Mouse (Mus musculus) large intestine, adult 2 months (tissue): ENCODE results near the gene A930018P22Rik. TPM values are rescaled to one million over a fixed set of nuclear protein-coding genes. Genes with fewer than 3 reads are reported as not detected.
"Not testable (repeated sequence)": the region's sequence is repeated elsewhere in the genome, so short reads cannot be mapped to it uniquely, and the experiment has no call there.

Source experiments
- DNase-seq: peaks from one replicate; pipeline ENCODE4 v3.0.0-alpha.2; 2012; ENCODE audit warnings: low read depth, low spot score
- WGBS: fragments of 180-500 bp; shearing (Covaris S2); methylation state at CpG from one replicate; pipeline ENCODE4 v1.1.7; 2018; 5-methylcytosine and 5-hydroxymethylcytosine counted together
- polyA plus RNA-seq: library from polyadenylated mRNA; depleted of rRNA; stranded (reverse); fragments of >200 nt; gene quantifications from 2 replicates; pipeline ENCODE4 v1.2.3, GENCODE M21; 2012

A930018P22Rik gene
- polyA plus RNA-seq, 1 experiment: not detected

GRCm38 (mm10) chr2:104114898-104115297 lies 7.7 kb upstream of the A930018P22Rik start:
- no peak for DNase-seq
- 63% methylated on average over 3 of the region's 3 CpGs for WGBS

- not testable (repeated sequence) for DNase-seq
Measured at GRCm38 (mm10) chr2:104117173-104117572, 5.4 kb upstream of the A930018P22Rik start.

GRCm38 (mm10) chr2:104119097-104119496 lies 3.5 kb upstream of the A930018P22Rik start:
- 52% methylated on average over 1 of the region's 1 CpGs for WGBS
- DNase-seq: no peak

GRCm38 (mm10) chr2:104120312-104120711 lies 2.3 kb upstream of the A930018P22Rik start:
- 68% methylated on average over 6 of the region's 6 CpGs for WGBS
- no peak for DNase-seq

GRCm38 (mm10) chr2:104121681-104122504 lies 676 bp upstream of the A930018P22Rik start:
- 48% methylated on average over 8 of the region's 8 CpGs for WGBS
- DNase-seq: no peak

GRCm38 (mm10) chr2:104123540-104123939 lies 971 bp downstream of the A930018P22Rik start:
- WGBS: 42% methylated on average over 3 of the region's 3 CpGs
- no peak for DNase-seq

- 75% methylated on average over 5 of the region's 5 CpGs for WGBS
- DNase-seq: no peak
Measured at GRCm38 (mm10) chr2:104124071-104124470, 1.5 kb downstream of the A930018P22Rik start.

- DNase-seq: no peak
- WGBS: 68% methylated on average over 13 of the region's 13 CpGs
Measured at GRCm38 (mm10) chr2:104128803-104129531, 6.4 kb downstream of the A930018P22Rik start.

GRCm38 (mm10) chr2:104130165-104130564 lies 7.6 kb downstream of the A930018P22Rik start:
- WGBS: 39% methylated on average over 6 of the region's 6 CpGs
- no peak for DNase-seq

- WGBS: 49% methylated on average over 3 of the region's 3 CpGs
- no peak for DNase-seq
Measured at GRCm38 (mm10) chr2:104130969-104131368, 8.4 kb downstream of the A930018P22Rik start.

GRCm38 (mm10) chr2:104132266-104132859 lies 9.8 kb downstream of the A930018P22Rik start:
- no peak for DNase-seq
- 65% methylated on average over 7 of the region's 7 CpGs for WGBS

- 24% methylated on average over 12 of the region's 12 CpGs for WGBS
- no peak for DNase-seq
Measured at GRCm38 (mm10) chr2:104133042-104133810, 10.7 kb downstream of the A930018P22Rik start.

- WGBS: 44% methylated on average over 8 of the region's 8 CpGs
- DNase-seq: peak; percentile 38
Measured at GRCm38 (mm10) chr2:104134150-104135056, 11.8 kb downstream of the A930018P22Rik start.

GRCm38 (mm10) chr2:104135920-104136319 lies 13.4 kb downstream of the A930018P22Rik start:
- no peak for DNase-seq
- WGBS: 44% methylated on average over 2 of the region's 2 CpGs

- WGBS: 80% methylated on average over 8 of the region's 8 CpGs
- DNase-seq: no peak
Measured at GRCm38 (mm10) chr2:104142140-104142539, 19.6 kb downstream of the A930018P22Rik start.

- DNase-seq: no peak
- WGBS: 87% methylated on average over 12 of the region's 12 CpGs
Measured at GRCm38 (mm10) chr2:104144004-104144403, 21.4 kb downstream of the A930018P22Rik start.

- 46% methylated on average over 1 of the region's 1 CpGs for WGBS
- DNase-seq: no peak
Measured at GRCm38 (mm10) chr2:104145983-104146382, 23.4 kb downstream of the A930018P22Rik start.

GRCm38 (mm10) chr2:104147910-104148561 lies 25.5 kb downstream of the A930018P22Rik start:
- no peak for DNase-seq
- 65% methylated on average over 4 of the region's 4 CpGs for WGBS
